Mouse (Mus musculus) hindlimb bud, embryonic 11.5 days (tissue): ENCODE results near the gene Ift140.

ENCODE experiments used
- DNase-seq: peaks from one replicate; pipeline ENCODE4 v3.0.0-alpha.2; 2012; ENCODE audit warnings: low read depth, low spot score; ENCODE audit errors: extremely low spot score

Gene Ift140

DNA sequence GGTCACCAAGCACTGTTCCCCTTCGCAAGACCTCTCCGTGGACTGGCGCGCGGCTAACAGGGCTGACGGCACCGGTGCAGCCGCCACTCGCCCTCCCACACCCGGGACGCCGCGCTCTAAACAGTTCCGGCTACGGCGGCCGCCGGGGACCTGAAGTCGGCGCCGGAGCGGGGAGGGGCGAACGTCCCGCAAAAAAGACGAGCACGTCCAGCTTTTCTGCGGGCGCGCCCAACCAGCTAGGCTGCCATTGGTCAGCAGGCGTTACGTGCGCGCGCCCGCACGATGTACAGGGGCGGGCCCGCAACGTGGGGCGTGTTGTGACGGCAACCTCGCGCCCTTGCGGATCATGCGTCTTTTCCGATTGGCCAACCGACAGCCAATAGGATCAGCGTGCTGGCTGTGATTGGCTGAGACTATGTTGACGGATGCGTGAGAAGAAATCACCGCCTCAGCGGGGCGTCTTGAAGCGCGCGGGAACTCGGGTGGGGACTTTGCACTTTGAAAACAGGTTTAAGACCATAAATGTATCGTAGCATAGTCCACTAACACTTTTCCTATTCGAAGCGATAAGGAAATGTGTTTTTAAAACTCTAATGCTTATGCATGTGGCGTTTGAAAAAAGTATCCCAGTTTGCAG is at the start of gene Ift140, which contains the start of gene Cramp1l:
Gene Ift140, plus strand, starts transcription at position 431 of the 637 bp plus-strand sequence.
Gene Cramp1l, minus strand, starts transcription at position 134 of the 637 bp plus-strand sequence.
- peak; percentile 92 for DNase-seq

DNA sequence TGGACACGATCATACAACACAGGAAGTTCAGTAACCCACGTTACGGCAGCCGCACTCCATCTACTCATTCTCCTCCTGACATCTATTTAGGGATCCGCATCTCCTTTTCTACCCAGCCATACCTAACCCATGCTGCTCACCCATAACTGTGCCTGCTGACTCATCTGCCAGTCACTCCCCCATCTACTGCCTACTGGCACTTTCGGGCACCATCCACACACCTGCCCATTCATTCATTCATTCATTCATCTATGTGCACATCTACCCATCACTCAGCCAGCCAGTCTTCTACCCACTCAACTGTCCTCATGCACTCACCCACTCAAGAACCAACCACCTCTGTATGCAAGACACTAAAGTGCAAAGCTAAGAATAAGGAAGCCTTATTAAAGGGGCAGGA is 28.7 kb upstream of the Ift140 start:
- DNase-seq, result no peak

DNA sequence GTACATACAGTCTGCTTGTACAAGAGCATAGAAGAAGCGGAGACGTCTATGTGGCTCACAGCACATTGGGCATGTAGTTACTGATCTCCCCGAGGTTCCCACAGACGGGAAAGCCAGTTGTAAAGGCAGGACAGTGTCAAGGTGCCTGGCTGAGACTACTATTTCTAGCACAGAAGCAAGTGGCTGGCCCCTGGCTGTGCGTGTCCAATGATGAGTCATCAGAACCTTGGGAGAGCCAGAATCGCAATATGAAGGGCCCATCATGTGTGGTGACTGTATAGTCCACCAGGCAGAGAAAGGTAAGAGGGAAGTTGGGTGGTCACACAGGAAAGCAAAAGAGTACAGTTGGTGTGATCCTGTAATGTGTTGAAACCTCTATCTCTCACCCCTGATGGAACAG is 21.2 kb upstream of the Ift140 start:
- no peak for DNase-seq

DNA sequence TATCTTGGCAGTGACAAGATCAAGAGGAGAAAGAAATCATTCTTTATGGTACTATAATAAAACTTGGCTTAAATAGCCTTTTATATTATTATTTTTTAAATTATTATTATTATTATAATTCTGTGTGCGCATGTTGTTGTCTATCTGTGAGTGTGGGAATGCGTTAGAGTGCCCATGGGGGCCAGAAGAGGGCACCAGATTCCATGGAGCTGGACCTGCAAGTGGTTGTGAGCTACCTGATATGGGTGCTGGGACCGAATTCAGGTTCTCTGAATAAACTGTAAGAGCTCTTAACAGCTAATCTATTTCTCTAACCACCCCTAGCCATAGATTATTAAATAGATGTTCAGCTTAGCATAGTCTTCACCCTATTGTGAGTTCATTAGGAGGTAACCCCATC is 10.8 kb upstream of the Ift140 start:
- DNase-seq, result no peak

DNA sequence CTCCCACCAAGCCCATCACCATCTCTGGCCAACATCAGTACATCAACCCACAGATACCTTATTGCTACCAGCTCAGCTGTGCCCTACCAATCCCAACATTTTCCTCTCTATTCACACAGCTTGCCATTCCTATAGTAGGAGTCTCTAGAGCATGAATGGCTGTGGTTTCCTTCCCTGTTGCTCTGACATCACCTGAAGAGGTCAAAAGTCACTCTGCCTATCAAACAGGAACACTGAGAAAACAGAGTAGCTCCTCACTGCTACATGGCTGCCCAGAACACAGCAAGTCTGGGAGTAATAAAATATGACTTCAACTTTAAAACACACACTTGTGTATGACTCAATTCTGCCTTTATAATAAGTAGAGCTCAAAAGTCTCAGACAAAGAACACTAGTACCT is 8.4 kb upstream of the Ift140 start:
- no peak for DNase-seq

DNA sequence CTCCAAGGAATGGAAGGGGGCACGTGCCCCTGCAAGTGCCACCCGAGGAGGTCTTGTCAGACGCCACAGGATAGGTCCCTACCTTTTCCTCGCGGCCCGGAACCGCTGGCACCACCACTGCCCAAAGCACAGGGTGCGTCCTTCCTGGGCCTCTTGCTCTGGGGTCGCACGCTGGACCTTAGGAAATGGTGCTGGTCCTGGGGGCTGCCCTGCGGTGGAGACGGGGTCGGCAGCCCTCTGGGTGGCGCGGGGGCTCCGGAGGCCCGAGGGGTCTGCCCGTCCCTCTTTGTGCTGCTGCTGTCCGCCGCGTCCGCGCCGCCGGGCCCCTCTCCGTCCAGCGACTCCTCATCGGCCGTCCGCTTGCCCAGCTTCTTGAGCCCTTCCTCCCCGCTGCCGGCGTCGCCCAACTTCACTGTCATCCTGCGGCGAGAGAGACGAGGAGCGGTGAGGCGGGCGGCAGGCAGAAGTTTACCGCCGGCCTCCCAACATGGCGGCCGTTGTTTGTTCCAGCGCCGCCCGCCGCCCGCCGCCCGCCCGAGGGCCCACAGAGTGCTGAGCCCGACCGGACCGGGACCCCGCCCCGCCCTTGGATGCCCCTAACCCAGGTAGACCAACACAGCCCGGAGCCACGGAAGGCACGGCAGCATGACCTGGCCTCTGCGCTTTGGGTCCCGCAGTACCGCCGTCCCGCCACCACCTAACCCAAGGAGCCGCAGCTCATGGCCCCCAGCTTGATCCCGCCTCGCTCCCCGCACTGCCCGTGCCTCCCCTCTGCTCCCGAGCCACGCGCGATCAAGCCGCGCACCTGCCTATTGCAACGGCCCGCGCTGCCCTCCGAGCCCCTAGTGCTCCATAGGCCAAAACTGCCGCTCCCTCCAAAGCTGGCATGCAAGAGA is 2.0 kb upstream of the Ift140 start:
- DNase-seq, result no peak

DNA sequence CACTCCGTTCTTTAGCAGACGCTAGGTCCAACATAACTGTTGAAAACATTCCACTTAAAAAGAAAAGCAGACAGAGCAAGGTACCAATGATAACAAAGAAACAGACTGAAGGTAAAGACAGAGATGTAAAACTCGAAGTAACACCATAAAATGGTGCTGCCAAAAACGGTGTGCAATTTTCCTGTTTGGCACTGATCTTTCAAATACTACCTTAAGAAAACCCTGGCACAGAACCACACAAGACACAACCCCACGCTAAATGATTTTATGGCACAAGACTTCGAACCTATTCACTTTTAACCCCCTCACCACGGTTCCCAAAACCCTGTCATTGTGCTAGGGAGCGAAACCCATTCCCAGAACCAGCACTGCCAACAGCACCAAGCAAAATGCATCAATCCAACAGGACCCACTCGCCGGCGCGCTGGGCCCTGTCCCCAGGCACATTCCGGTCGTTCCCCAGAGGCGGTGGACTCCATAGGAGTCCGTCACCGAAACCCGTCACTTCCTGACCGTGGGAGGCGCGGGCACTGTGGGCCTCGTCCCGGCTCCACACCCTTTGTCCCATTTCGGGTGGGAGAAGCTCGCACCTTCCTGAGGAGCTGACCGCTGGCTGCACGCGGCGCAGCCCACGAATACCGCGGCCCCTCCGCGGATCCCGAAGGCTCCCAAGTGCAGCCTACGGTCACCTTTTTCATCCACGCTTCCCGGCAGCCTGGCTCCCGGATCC is 879 bp upstream of the Ift140 start:
- no peak for DNase-seq

DNA sequence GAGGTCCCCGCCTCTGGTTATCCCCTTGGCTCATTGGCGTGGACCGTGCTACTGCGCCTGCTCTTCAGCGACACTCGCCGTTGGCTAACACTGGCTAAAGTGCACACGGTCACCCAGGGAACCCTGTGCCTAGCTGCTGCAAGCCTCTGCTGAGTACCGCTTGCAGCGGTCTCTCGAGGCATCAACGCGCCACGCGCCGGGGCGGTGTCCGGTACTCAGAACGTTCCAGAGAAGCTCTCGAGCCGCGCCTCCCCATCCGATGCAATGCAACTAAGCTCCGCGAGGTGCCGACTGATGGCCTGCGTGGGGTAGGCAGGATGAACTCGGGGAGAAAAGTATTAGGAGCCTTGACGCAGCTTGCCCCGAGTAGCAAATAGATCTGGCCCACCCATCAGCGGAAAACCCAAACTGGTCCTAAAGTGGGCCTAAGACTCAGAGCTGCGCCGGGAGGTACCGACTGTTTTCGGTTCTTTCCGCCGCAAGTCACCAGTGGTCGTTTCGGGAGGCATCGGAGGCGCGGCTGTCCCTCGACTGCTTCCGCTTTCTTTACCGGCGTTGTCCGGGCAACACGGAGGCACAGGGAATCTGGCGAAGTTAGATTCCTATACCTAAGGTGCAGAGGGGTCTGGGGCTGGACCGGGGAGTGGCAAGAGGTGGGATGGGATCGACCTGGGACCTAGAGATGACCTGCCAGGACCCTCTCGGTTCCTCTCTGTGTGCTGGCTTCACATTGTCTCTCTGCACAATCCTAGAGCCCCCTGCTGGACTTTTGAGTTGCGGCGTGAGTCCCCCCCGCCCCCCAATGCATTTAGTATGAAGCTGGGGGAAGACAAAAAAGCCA is 627 bp downstream of the Ift140 start:
- DNase-seq, result no peak

DNA sequence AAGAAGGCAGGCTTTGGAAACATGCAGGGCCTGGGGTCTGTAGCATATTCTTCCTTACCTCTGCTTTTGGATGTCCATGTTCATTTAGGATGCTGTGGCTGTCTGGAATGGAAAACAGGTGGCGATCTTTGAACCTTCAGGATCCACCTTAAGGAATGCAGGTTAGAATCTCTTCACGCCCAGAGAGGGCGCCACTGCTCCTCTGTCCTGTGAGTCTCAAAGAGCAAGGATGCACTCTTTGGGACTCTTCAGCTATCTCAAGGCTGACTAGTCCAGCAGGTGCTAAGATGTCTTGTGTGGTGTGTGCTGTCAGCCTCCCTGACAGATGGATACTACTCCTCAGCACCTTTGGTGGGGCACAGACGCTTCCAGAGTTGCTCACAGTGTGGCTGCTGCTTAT is 20.3 kb downstream of the Ift140 start:
- DNase-seq, result no peak

DNA sequence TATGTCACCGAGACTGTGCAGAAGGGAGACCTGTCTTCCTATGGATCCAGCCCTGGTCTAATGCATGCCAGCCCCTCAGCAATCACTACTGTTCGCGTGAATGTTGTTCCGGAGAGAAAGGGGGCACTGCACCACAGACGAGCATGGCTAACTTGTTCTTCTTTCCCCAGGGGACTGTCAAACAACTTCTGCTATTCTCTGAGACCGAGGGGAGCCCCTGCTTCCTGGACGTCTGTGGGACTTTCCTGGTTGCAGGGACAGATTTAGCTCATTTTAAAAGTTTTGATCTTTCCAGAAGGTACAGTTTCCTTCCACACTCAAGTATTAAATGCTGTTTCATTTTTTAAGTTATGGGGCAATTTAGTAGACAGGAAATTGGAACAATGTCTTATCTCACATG is 29.0 kb downstream of the Ift140 start:
- no peak for DNase-seq

DNA sequence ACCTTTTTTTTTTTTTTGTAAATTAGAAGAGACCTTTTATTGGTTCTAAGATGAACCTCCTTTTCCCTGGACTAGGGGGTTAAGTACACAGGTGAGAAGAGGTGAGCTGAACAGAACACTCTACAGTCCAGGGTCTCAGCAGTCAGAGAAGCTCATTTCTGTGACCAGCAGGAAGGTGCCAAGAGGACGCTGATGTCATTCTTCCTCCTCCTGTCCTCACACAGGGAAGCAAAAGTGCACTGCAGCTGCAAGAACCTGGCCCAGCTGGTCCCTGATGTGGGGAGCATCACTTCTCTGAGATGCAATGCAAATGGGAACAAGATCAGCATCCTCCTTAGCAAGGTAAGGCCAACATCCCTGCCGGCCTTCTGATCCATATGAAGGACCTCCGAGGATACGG is 29.4 kb downstream of the Ift140 start:
- no peak for DNase-seq

DNA sequence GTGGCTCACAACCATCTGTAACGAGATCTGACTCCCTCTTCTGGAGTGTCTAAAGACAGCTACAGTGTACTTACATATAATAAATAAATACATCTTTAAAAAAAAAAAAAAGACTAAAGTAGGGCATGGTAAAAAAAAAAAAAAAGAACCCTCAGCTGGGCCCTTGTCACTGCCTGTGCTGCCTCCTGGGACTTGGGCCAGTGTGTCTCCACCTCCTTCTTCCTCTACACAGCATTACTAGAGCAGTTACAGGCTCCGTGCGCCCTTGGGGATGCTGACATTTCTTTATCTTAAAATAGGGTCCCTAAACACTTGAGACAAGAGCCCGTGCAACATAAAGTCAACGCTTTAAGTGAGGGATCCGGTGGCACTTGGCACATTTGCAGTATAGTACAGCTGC is 31.3 kb downstream of the Ift140 start:
- DNase-seq, result no peak

DNA sequence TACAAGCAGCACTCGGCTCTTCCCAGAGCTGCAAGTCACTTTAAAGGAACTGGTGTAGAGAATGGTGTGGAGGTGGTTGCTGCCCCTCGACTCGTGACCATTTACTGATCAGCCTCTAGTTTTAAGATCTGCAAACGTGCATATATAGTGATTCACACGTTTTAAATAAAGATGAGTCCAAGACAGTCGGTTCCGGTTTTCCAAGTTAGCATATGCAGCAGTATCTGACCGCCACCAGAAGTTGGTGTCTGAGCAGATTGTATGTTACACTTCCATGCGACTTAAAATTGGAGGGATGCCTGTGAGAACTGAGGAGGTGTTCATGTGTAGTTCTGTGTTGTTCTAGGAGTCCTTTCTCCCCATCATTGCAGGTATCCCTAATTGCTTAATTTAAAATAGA is 37.4 kb downstream of the Ift140 start:
- no peak for DNase-seq

DNA sequence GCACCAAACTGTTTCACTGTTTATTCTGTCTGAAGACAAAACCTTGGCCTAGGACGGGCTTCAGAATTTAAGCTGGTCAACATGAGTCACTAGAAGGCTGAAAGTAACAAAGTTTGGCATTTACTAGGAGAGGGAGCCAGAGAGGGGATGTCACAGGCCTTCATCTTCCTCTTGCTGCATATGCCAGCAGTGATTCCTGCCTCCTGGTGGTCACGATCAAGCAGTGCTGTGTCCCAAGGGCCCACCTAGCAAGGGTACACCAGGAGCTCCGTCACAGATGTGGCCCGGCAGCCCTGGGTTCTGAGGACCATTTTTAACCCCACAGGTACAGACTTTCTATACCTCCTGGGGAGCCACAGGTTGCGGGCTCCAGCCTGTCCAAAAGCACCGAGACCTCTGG is 41.2 kb downstream of the Ift140 start:
- DNase-seq, result no peak

DNA sequence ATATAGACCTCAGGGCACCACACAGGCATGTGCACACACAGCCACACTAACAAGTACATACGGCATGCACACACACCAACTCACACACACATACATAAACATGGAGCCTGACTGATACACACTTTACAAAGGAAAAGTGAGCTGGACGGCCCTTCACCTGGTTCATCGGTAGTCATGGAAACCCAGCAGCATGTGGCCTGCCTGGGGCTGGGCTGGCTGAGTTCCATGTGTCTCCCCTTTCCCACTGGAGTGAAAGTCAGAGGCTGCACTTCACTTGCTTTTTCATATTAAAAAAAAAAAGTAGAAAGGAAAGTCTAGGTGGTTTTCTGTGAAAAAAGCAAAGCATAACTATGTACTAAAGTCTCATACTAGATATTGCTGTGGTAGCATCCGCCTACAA is 47.4 kb downstream of the Ift140 start:
- DNase-seq, result no peak

DNA sequence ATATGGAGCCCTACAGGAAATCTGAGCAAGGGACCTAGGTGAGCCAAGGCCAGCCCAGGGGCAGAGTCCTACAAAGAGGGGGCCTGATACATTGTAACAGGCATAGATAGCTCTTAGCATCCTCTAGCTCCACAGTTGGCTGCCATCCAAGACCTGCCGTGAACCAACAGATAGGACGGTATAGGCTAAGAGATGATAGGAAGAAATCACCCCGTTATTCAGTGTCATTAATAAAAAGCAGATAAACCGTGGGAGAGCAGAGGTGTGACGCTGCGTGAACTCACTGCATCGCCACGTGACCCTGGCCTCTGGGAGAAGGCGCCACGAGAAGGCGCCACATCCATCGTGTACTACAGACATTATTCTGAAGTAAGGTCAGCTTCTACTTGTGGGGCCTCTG is 48.0 kb downstream of the Ift140 start:
- no peak for DNase-seq

DNA sequence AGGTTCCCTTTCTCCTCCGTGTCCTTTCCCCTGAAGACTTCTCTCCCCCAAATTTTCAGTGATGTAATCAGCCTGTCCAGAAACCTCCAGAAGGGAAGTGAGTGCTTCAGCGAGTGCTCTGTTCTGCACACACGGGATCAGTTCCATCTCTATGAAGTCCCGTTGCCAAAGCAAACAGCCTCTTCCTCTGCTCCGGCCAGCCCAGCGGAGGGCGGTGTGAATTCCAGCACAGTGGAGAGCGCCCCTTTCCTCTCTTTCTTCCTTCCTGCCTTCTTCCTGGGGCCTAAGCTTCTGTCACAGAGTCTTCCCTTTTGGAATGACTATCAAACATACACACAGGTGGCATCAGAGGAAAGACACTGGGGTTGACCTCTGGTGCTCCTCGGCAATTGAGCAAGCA is 48.5 kb downstream of the Ift140 start:
- no peak for DNase-seq

DNA sequence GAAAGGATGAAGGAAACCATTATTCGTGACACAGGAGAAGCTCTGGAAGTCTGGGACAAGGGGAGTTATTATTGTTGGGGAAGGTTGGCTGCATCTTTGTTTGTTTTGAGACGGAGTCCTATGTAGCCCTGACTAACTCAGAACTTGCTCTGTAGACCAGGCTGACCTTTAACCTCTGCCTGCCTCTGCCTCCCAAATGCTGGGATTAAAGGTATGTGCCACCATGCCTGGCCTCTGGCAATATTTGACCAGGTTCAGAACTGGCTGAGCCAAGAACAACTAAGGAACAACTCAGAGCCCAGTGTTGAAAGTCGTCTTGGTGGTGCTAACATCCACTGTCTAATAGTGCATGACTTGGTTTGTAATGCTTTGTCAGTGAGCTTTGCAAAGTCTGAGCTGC is 49.3 kb downstream of the Ift140 start:
- no peak for DNase-seq

DNA sequence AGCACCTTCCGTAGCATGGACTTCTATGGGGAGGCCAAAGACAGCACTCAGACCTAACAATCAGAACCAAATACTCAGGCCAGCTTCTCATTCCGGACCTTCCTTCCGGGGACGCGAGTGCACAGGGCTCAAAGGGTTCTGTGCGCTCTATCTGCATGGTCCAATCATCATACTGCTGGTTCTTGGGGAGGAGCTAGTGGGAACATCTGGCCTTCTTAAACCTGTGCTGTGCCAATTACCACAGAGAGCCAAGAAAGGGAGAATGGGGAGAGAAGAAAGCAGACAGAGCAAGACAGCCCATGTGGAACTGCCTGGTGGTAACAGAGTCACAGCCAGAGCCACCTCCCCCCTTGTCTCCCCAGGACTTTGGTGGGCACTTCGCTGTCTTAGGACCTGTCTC is 50.7 kb downstream of the Ift140 start:
- no peak for DNase-seq

DNA sequence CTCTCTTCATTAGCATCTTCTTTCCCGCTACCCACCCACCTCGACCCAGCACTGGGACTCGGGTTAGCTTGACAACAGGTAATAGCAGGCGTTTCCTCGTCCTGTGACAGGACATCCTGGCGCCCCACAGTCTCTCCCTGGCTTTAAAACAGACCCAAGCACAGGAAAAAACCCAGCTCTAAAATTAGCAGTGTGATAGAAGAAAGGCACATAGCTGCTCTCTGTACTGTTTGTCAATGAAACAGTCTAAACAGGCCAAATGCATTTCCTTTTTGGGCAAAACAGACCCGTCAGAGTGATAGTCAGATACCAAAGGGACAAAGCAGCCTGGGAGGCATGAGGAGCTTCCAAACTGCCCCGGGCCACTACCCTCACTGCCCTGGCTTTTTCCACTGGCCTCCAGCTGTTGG is 51.6 kb downstream of the Ift140 start:
- no peak for DNase-seq

DNA sequence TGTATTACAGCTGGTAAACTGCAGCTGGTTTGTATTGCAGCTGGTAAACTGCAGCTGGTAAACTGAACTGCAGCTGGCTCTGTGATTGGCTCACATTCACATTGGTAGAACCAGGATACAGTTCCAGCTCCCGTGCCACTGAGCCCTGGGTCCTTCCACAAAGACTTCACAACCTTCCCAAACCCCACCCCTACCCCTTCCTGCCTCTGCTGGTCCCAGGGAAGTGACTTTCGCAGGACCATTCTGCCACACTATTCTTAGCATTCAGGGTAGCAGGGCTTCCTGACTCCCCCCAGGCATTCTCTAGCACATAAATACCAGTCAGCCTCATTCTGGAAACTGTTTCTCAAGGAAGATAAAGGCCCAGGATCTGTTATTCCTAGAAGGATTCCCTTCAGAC is 52.8 kb downstream of the Ift140 start:
- DNase-seq, result no peak
